Mouse (Mus musculus) kidney, embryonic 14.5 days (tissue): ENCODE data around the gene Chn2. TPM values are rescaled to one million over a fixed set of nuclear protein-coding genes. Genes with fewer than 3 reads are reported as not detected.
A peak's percentile ranks its signal among the peaks of the same experiment; 100 is the strongest.

ENCODE experiments used
- ATAC-seq: fragments of 200-750 bp; cut with Nextera tagmentation; 2 replicates; pipeline ENCODE4 v1.8.0; 2017; ENCODE audit warnings: moderate number of reproducible peaks, mild to moderate bottlenecking, moderate TSS enrichment, moderate library complexity; ENCODE audit not compliant: low FRiP score, low TSS enrichment
- H3K27ac ChIP-seq: fragments of 300-500 bp; sonication (generic); 2 replicates; pipeline ENCODE4 v1.5.1; 2014; ENCODE audit warnings: low read depth, mild to moderate bottlenecking, low read length, moderate library complexity, mixed read lengths
- H3K27me3 ChIP-seq: fragments of 300-500 bp; sonication (generic); 2 replicates; pipeline ENCODE4 v1.6.1; 2014; ENCODE audit warnings: mild to moderate bottlenecking, low read length; ENCODE audit not compliant: control insufficient read depth, insufficient read depth
- H3K36me3 ChIP-seq: fragments of 300-500 bp; sonication (generic); 2 replicates; pipeline ENCODE4 v1.6.1; 2014; ENCODE audit warnings: low read length, mixed read lengths; ENCODE audit not compliant: control insufficient read depth, insufficient read depth
- H3K4me1 ChIP-seq: fragments of 300-500 bp; sonication (generic); 2 replicates; pipeline ENCODE4 v1.6.1; 2014; ENCODE audit warnings: low read length, mixed read lengths; ENCODE audit not compliant: control insufficient read depth, insufficient read depth
- H3K4me2 ChIP-seq: fragments of 300-500 bp; sonication (generic); replicated peaks from 2 replicates; pipeline ENCODE4 v1.6.1; 2014; ENCODE audit warnings: low read depth, mild to moderate bottlenecking, low read length
- H3K4me3 ChIP-seq: fragments of 300-500 bp; sonication (generic); 2 replicates; pipeline ENCODE4 v1.5.1; 2014; ENCODE audit warnings: mild to moderate bottlenecking, low read length
- H3K9ac ChIP-seq: fragments of 300-500 bp; sonication (generic); 2 replicates; pipeline ENCODE4 v1.6.1; 2014; ENCODE audit warnings: low read depth, mild to moderate bottlenecking, low read length, moderate library complexity
- H3K9me3 ChIP-seq: fragments of 300-500 bp; sonication (generic); 2 replicates; pipeline ENCODE4 v1.6.1; 2016; ENCODE audit warnings: low read length; ENCODE audit not compliant: control insufficient read depth
- WGBS: fragments of 180-500 bp; shearing (Covaris S2); extraction: QIAGEN DNeasy Blood & Tissue Kit; methylation state at CpG from one replicate; pipeline ENCODE4 v1.1.7; 2014; 5-methylcytosine and 5-hydroxymethylcytosine counted together
- polyA plus RNA-seq: library from polyadenylated mRNA; unstranded; fragments of >200 nt; fragmentation: Nextera tagmentation; extraction: Ambion mirVana; gene quantifications from 2 replicates; pipeline ENCODE4 v1.2.1, GENCODE M21; 2014

Chn2 gene
- polyA plus RNA-seq, 1 experiment from 2014 or later, result 17.3 TPM

GRCm38 (mm10) chr6:54299417-54299816 lies 260.1 kb downstream of the Chn2 start:
- H3K4me1 ChIP-seq, result 0 out of 2 replicates have a peak, but pooled peaks cover 2% of the 10 kb centered on the region
- H3K27me3 ChIP-seq, result no peaks in the 10 kb centered on the region
- H3K4me2 ChIP-seq, result no peak overlapping the region
- WGBS, result 72% methylated on average over 2 of the region's 2 CpGs
- no peak overlapping the region for H3K27ac ChIP-seq
- no peak for ATAC-seq
- H3K36me3 ChIP-seq, result no peaks in the 10 kb centered on the region
- no peak overlapping the region for H3K9ac ChIP-seq
- no peaks in the 10 kb centered on the region for H3K9me3 ChIP-seq
- no peak overlapping the region for H3K4me3 ChIP-seq

GRCm38 (mm10) chr6:54305777-54306176 lies 266.4 kb downstream of the Chn2 start:
- Histone ChIP-seq H3K9me3 (no peaks in the 10 kb centered on the region), H3K4me1 (no peaks in the 10 kb centered on the region), H3K27me3 (no peaks in the 10 kb centered on the region), H3K36me3 (no peaks in the 10 kb centered on the region), H3K4me3 (no peak overlapping the region), H3K9ac (no peak overlapping the region), H3K27ac (no peak overlapping the region), H3K4me2 (no peak overlapping the region)
- 84% methylated on average over 1 of the region's 1 CpGs for WGBS
- ATAC-seq, result no peak

GRCm38 (mm10) chr6:54313071-54313470 lies 273.7 kb downstream of the Chn2 start:
- Histone ChIP-seq H3K9me3 (no peaks in the 10 kb centered on the region), H3K9ac (no peak overlapping the region), H3K27me3 (no peaks in the 10 kb centered on the region), H3K4me1 (peaks cover 1% of the 10 kb centered on the region; the same call in 1 of the 2 replicates), H3K4me3 (no peak overlapping the region), H3K27ac (no peak overlapping the region), H3K36me3 (no peaks in the 10 kb centered on the region), H3K4me2 (no peak overlapping the region)
- 81% methylated on average over 2 of the region's 2 CpGs for WGBS
- ATAC-seq, result no peak

GRCm38 (mm10) chr6:54318618-54319017 lies 279.3 kb downstream of the Chn2 start:
- H3K9ac ChIP-seq, result no peak overlapping the region
- H3K4me3 ChIP-seq, result no peak overlapping the region
- ATAC-seq, result peak; percentile 68; the same call in 1 of the 2 replicates
- H3K4me1 ChIP-seq, result peaks cover 3% of the 10 kb centered on the region; the same call in 1 of the 2 replicates
- no peak overlapping the region for H3K27ac ChIP-seq
- WGBS, result 74% methylated on average over 9 of the region's 9 CpGs
- no peaks in the 10 kb centered on the region for H3K36me3 ChIP-seq
- no peak overlapping the region for H3K4me2 ChIP-seq
- no peaks in the 10 kb centered on the region; the same call in 1 of the 2 replicates for H3K27me3 ChIP-seq
- no peaks in the 10 kb centered on the region for H3K9me3 ChIP-seq

GRCm38 (mm10) chr6:54319198-54319597 lies 279.8 kb downstream of the Chn2 start:
- H3K4me3 ChIP-seq, result no peak overlapping the region
- H3K27me3 ChIP-seq, result no peaks in the 10 kb centered on the region; the same call in 1 of the 2 replicates
- no peak overlapping the region for H3K4me2 ChIP-seq
- 54% methylated on average over 3 of the region's 3 CpGs for WGBS
- H3K9me3 ChIP-seq, result no peaks in the 10 kb centered on the region
- H3K4me1 ChIP-seq, result peaks cover 3% of the 10 kb centered on the region; the same call in 1 of the 2 replicates
- H3K9ac ChIP-seq, result no peak overlapping the region
- H3K27ac ChIP-seq, result no peak overlapping the region
- ATAC-seq, result 0 out of 2 replicates have a peak, but pooled peaks have one; percentile 49
- H3K36me3 ChIP-seq, result no peaks in the 10 kb centered on the region

- no peak overlapping the region for H3K4me2 ChIP-seq
- H3K4me3 ChIP-seq, result no peak overlapping the region
- H3K4me1 ChIP-seq, result peaks cover 3% of the 10 kb centered on the region; the same call in 1 of the 2 replicates
- peaks cover 9% of the 10 kb centered on the region for H3K27me3 ChIP-seq
- no peaks in the 10 kb centered on the region for H3K9me3 ChIP-seq
- no peak overlapping the region for H3K9ac ChIP-seq
- H3K27ac ChIP-seq, result no peak overlapping the region
- no peak for ATAC-seq
- 55% methylated on average over 1 of the region's 1 CpGs for WGBS
- H3K36me3 ChIP-seq, result no peaks in the 10 kb centered on the region
These were observed 280.9 kb downstream of the Chn2 start for GRCm38 (mm10) chr6:54320236-54320635.

- H3K4me3 ChIP-seq, result peak within 1 kb of the TSS; percentile 43
- ATAC-seq, result no peak
- no peak within 1 kb of the TSS for H3K9ac ChIP-seq
- H3K36me3 ChIP-seq, result no peaks in the 10 kb centered on the region
- peak within 1 kb of the TSS; percentile 90 for H3K4me2 ChIP-seq
- H3K4me1 ChIP-seq, result peaks cover 8% of the 10 kb centered on the region; the same call in 1 of the 2 replicates
- H3K27me3 ChIP-seq, result peaks cover 27% of the 10 kb centered on the region
- no peak within 1 kb of the TSS for H3K27ac ChIP-seq
- H3K9me3 ChIP-seq, result no peaks in the 10 kb centered on the region
- WGBS, result 44% methylated on average over 3 of the region's 3 CpGs
These were observed 286.0 kb downstream of the Chn2 start, which contains the start of gene Prr15 for GRCm38 (mm10) chr6:54325246-54325885. Gene Prr15 (plus strand): TSS chr6:54325835.

- WGBS, result under 1% methylated on average over 53 of the region's 53 CpGs
- Histone ChIP-seq H3K27ac (no peak overlapping the region), H3K4me1 (peaks cover 12% of the 10 kb centered on the region; the same call in 1 of the 2 replicates), H3K36me3 (no peaks in the 10 kb centered on the region), H3K9me3 (no peaks in the 10 kb centered on the region), H3K9ac (peak overlapping the region; percentile 52), H3K4me2 (peak overlapping the region; percentile 90), H3K4me3 (peak overlapping the region; percentile 43), H3K27me3 (peaks cover 27% of the 10 kb centered on the region)
- ATAC-seq, result peak; percentile 84
These were observed 287.6 kb downstream of the Chn2 start for GRCm38 (mm10) chr6:54326671-54327625.
